Mouse (Mus musculus) liver, adult (tissue): ENCODE data around the gene Ehd4.

Experiments used
- GATA4 ChIP-seq: IDR thresholded peaks from 2 replicates; pipeline ENCODE4 v1.6.1; 2014; ENCODE audit warnings: mild to moderate bottlenecking, low read length; ENCODE audit not compliant: insufficient replicate concordance

The Ehd4 gene

GRCm38 (mm10) chr2:120102450-120102849, 52.0 kb downstream of the Ehd4 start:
- no peak for TF ChIP-seq GATA4

DNA sequence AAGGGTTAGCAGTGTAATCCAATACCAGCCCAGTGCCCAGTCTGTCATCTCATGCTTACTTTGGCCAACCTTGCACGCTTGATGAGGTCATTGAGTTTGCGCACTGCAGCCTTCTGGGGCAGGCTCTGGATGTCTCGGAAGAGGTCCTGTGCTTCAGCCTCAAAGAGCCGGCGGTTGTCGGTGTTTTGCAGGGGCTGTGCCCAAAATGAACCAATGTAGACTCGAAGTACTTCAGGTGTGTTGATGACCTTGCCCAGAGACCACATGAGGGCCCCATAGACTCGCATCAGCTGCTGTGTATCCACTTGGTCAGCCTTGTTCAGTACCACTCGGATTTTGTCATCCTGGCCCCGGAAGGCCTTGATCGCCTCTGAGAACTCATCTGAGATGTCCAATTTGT, 52.4 kb downstream of the Ehd4 start:
- no peak for TF ChIP-seq GATA4

- no peak for TF ChIP-seq GATA4
Observed at GRCm38 (mm10) chr2:120099886-120100285, 54.5 kb downstream of the Ehd4 start.

- no peak for TF ChIP-seq GATA4
Observed at GRCm38 (mm10) chr2:120099263-120099662, 55.1 kb downstream of the Ehd4 start.

DNA sequence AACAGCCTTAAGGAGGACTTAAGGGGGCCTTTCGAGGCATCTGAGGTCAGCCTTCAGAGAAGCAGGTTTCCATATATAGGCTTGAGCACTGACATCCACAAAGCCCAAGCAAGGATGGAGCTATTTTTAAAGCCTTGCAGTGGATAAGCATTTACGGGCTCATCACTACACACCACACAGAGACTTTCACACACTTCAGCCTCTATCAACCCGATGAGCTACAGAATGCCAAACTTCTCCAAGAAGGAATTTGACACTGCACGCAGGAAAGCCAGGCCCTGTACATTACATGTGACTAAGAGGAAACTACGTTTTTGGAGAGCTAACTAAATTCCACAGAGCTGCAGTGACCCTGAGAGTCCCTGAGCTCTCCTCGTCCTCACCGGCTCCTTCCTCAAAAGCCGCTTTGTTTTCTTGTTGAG, 55.6 kb downstream of the Ehd4 start:
- no peak for TF ChIP-seq GATA4

DNA sequence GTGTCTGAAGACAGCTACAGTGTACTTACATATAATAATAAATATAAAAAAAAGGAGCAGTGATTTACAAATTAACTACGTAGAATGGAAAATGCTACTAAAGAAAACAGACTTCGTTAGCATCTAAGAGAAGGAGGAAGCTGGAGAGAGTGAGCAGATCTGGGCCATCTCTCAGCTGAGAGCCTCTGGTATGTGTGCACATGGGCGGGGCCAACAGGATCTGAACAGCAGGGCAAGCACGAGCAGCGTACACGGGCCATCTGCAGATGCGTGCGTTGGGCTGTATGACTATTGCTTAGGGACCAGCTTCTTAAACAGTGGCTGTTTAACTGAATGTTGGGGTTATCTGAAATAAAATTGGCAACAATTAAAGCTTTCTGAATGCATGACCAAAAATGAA, 56.5 kb downstream of the Ehd4 start:
- no peak for TF ChIP-seq GATA4

DNA sequence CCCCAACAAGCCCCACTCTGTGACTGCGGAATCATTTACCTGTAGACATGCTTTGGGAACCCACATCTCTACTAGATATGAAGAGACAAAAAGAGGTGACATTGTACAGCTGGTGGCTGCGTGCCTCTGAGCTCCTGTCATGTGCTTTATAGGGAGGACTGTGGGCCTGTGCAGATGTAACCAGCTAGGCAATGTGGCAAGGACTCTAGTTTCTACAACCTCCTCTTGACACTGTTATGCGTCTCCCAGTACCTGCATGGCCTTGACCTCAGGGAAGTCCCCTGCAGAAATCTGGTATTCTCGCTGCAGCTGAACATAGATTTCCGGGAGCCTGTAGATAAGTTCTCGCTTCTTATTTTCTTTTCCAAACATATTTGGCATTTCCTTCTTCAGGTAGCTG, 57.7 kb downstream of the Ehd4 start:
- no peak for TF ChIP-seq GATA4

DNA sequence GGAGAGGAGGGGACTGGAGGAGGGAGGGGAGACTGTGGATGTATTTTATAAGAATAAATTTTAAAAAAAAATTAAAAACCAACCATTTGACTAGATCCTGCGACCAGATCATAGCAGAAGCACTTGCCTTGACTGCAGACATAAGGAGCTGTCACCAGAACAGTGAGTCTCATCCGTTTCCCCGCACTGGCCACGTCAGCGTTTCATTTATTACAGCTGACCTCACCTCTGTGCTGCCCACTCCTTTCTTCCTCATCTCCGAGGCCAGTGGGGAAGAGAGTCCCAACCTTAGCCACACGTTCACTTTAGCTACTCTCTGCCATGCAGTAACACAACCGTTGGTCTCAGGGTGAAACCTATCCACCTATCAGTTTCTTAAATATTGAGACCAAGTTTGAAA, 58.2 kb downstream of the Ehd4 start:
- TF ChIP-seq GATA4: no peak

DNA sequence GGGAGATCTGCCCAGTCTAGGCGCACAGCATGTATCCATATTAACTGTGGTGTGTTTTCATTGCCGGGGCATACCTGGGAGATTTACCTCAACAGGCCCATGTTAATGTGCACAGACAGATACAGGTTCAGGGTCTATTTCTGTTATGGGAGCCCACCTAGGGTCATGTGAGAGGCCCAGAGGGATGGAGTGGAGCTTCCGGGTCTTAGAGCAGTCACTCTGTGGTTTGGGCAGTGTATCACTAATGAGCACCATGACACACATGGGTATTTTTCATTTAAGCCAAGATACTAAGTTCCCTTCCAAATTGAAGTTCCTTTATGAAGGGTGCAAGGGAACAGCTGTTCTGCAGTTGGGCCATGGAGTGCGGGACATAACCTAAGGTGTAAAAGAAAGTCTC, 59.2 kb downstream of the Ehd4 start:
- TF ChIP-seq GATA4: no peak

GRCm38 (mm10) chr2:120093671-120094430, 60.6 kb downstream of the Ehd4 start:
- TF ChIP-seq GATA4: no peak

GRCm38 (mm10) chr2:120090979-120091378, 63.4 kb downstream of the Ehd4 start:
- TF ChIP-seq GATA4: no peak

DNA sequence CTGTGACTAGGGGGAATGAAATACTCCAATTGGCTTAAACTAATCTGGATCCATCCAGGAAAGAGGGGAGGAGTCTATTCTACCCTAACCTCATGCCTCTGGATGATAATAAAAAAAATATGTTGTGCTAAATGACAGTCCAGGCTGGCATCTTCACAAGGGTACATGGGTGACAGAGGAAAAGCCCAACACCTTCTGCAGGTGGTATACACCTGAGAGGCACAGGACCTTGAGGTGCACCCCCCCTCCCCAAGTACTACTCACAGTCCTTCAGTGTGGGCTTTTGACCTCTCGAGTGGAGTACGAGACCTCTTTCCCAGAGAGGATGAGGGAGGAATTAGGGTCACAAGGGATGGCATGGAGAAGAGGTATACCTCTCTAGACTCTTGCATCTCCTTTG, 66.5 kb downstream of the Ehd4 start:
- no peak for TF ChIP-seq GATA4

DNA sequence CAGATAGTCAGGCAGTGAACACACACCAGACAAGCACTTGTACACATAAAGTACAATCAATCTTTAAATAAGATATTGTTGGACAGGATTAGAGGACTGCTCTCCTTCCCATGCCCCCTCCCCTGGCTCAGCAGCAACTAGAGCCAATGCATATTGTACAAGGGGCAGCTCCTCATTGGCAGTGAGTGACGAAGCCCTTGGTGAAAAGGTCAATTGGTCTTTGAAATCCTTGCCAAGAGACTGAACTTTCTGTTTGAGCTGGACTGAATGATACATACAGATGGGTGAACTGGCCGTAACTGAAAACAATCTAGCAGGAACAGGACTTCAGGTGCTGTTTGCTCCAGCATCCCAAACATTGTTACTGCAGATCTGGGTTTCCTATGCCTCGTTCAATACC, 67.0 kb downstream of the Ehd4 start:
- no peak for TF ChIP-seq GATA4

- TF ChIP-seq GATA4: no peak
Observed at GRCm38 (mm10) chr2:120086038-120086437, 68.4 kb downstream of the Ehd4 start.

DNA sequence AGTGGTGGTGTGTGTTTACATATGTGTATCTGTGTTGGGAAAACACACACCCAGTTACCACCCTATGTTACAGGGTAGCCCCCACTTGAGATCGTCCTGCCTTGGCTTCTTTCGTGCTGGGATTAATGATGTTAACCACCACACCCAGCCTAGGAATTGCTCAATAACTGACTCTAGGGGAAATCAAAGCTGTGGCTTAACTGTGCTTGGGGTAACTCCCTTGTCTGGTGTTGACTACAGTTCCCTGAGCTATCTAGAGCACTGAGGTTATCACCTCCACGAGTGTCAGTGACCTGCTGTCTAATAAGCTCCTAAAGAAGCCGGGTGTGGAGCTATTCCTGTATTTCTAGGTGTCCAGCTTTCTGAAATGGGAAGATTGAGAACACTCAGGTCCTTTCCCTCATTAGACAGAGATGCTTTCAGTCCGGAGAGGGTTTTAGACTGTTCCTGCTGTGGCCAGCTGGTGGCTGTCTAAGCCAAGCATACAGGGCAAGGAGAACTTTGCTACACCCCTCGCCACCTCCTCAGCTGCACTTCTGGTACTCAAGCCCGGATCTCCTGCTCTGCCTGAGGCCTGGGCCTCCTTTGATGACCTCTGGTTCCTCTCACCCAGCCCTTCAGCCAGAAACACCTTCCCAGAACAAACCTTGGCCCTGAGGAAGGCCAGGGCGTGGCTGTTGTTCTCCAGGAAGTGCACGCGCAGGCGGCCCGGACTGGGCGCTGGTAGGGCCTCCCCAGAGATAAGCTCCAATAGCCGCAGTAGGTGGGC, 69.6 kb downstream of the Ehd4 start:
- TF ChIP-seq GATA4: no peak

DNA sequence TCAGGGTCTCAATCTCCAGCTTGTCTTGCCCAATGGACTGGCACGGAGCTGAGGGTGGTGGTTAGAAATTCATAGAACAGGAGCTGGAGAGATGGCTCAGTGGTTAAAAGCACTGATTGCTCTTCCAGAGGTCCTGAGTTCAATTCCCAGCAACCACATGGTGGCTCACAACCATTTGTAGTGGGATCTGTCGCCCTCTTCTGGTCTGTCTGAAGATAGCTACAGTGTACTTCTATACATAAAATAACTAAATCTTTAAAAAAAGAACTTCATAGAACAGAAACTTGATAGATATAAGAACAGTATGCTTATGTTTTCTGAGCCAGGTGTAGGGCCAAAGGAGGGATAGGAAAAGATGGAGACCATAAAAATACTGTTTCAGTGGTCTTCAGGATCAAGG, 72.0 kb downstream of the Ehd4 start:
- TF ChIP-seq GATA4: no peak
